Mouse (Mus musculus) heart, adult 2 months (tissue): Measurements from ENCODE around the gene Tspan3.

Experiments used
- CTCF ChIP-seq: fragments of 200-600 bp; IDR thresholded peaks from 2 replicates; pipeline ENCODE4 v1.8.1; 2022; ENCODE audit warnings: antibody characterized with exemption, mild to moderate bottlenecking, moderate library complexity
- EP300 ChIP-seq: fragments of 200-500 bp; IDR thresholded peaks from 2 replicates; pipeline ENCODE4 v1.6.1; 2011; ENCODE audit warnings: low read depth, low read length, control low read depth; ENCODE audit not compliant: insufficient read depth
- POLR2A ChIP-seq: fragments of 200-500 bp; IDR thresholded peaks from 2 replicates; pipeline ENCODE4 v1.6.1; 2011; ENCODE audit warnings: mild to moderate bottlenecking, low read depth, low read length, control low read depth; ENCODE audit not compliant: insufficient read depth

DNA sequence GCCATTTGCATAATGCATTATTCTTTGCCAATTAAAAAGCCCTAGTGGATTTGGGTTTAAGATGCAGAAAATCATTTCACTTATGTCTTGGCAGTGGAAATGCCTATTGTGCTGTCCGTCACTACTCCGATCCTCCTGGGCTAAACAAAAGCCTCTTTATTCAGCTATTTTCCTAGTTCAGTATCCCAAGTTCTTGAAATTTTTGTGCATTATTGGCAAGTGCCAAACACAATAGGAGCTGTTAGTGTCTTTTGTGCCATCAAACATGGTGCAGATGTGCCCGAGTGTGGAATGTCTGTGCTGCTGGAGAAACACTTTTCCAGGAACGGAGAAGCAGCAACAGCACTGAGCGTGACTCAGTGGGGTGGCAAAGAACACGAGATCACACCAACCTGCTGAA, 2.4 kb upstream of the Tspan3 start:
- TF ChIP-seq POLR2A (no peak), CTCF (no peak), EP300 (no peak)
